Mouse (Mus musculus) embryonic facial prominence, embryonic 12.5 days (tissue): ENCODE measurements at regions not wholly inside any gene's neighbourhood (a gene's known extent, or its start where the extent isn't known, plus 50 kb on each side); places are given as distances from the start of the nearest gene placed in this dataset.
"Not testable (repeated sequence)": the region's sequence is repeated elsewhere in the genome, so short reads cannot be mapped to it uniquely, and the experiment has no call there.

ENCODE experiments used
- ATAC-seq: fragments of 200-750 bp; cut with Nextera tagmentation; 2 replicates; pipeline ENCODE4 v1.8.0; 2017; ENCODE audit not compliant: insufficient number of reproducible peaks, insufficient read depth, low FRiP score, low TSS enrichment
- H3K27ac ChIP-seq: fragments of 300-500 bp; sonication (generic); 2 replicates; pipeline ENCODE4 v1.5.1; 2016; ENCODE audit warnings: mild to moderate bottlenecking
- H3K27me3 ChIP-seq: fragments of 300-500 bp; sonication (generic); 2 replicates; pipeline ENCODE4 v1.6.1; 2016; ENCODE audit warnings: mild to moderate bottlenecking, moderate library complexity
- H3K36me3 ChIP-seq: fragments of 300-500 bp; sonication (generic); 2 replicates; pipeline ENCODE4 v1.6.1; 2016; ENCODE audit warnings: mild to moderate bottlenecking
- H3K4me1 ChIP-seq: fragments of 300-500 bp; sonication (generic); 2 replicates; pipeline ENCODE4 v1.6.1; 2016
- H3K4me2 ChIP-seq: fragments of 300-500 bp; sonication (generic); replicated peaks from 2 replicates; pipeline ENCODE4 v1.6.1; 2016; ENCODE audit warnings: mild to moderate bottlenecking, moderate library complexity
- H3K4me3 ChIP-seq: fragments of 300-500 bp; sonication (generic); 2 replicates; pipeline ENCODE4 v1.5.1; 2016; ENCODE audit warnings: mild to moderate bottlenecking
- H3K9ac ChIP-seq: fragments of 300-500 bp; sonication (generic); 2 replicates; pipeline ENCODE4 v1.6.1; 2016; ENCODE audit warnings: mild to moderate bottlenecking, moderate library complexity
- H3K9me3 ChIP-seq: fragments of 300-500 bp; sonication (generic); 2 replicates; pipeline ENCODE4 v1.6.1; 2016; ENCODE audit warnings: mild to moderate bottlenecking, moderate library complexity
- WGBS: fragments of 180-500 bp; shearing (Covaris S2); methylation state at CpG from one replicate; pipeline ENCODE4 v1.1.7; 2016; 5-methylcytosine and 5-hydroxymethylcytosine counted together

- peaks cover 4% of the 10 kb centered on the region; the same call in 1 of the 2 replicates for H3K4me1 ChIP-seq
- ATAC-seq, result no peak
Observed at GRCm38 (mm10) chr12:106311320-106311825, 301.3 kb downstream of the Vrk1 start.

GRCm38 (mm10) chr12:106311831-106312600 is 302.0 kb downstream of the Vrk1 start:
- WGBS, result 49% methylated on average over 17 of the region's 17 CpGs
- peaks cover 4% of the 10 kb centered on the region; the same call in 1 of the 2 replicates for H3K4me1 ChIP-seq
- H3K27ac ChIP-seq, result no peak overlapping the region
- no peak for ATAC-seq
- no peaks in the 10 kb centered on the region for H3K9me3 ChIP-seq
- H3K9ac ChIP-seq, result no peak overlapping the region
- no peak overlapping the region for H3K4me3 ChIP-seq
- peaks cover 12% of the 10 kb centered on the region; the same call in 1 of the 2 replicates for H3K27me3 ChIP-seq
- no peak overlapping the region for H3K4me2 ChIP-seq
- H3K36me3 ChIP-seq, result no peaks in the 10 kb centered on the region

More at GRCm38 (mm10) chr12:106311320-106311825, 301.3 kb downstream of the Vrk1 start:
- WGBS, result 34% methylated on average over 7 of the region's 7 CpGs
- peaks cover 12% of the 10 kb centered on the region; the same call in 1 of the 2 replicates for H3K27me3 ChIP-seq
- peak overlapping the region; percentile 83 for H3K4me2 ChIP-seq
- no peaks in the 10 kb centered on the region for H3K36me3 ChIP-seq
- no peak overlapping the region for H3K27ac ChIP-seq
- H3K9me3 ChIP-seq, result no peaks in the 10 kb centered on the region
- H3K9ac ChIP-seq, result peak overlapping the region; percentile 46
- H3K4me3 ChIP-seq, result peak overlapping the region; percentile 40

- 85% methylated on average over 16 of the region's 16 CpGs for WGBS
- H3K27ac ChIP-seq, result no peak overlapping the region
- no peaks in the 10 kb centered on the region for H3K36me3 ChIP-seq
- H3K9me3 ChIP-seq, result no peaks in the 10 kb centered on the region
- no peak overlapping the region for H3K4me3 ChIP-seq
- no peak for ATAC-seq
- H3K9ac ChIP-seq, result no peak overlapping the region
- no peaks in the 10 kb centered on the region for H3K4me1 ChIP-seq
- H3K4me2 ChIP-seq, result no peak overlapping the region
- peaks cover 2% of the 10 kb centered on the region; the same call in 1 of the 2 replicates for H3K27me3 ChIP-seq
Observed at GRCm38 (mm10) chr12:106317738-106318137, 307.7 kb downstream of the Vrk1 start.

GRCm38 (mm10) chr12:106321511-106321910 is 311.5 kb downstream of the Vrk1 start:
- no peak overlapping the region for H3K4me2 ChIP-seq
- ATAC-seq, result no peak
- WGBS, result 62% methylated on average over 7 of the region's 7 CpGs
- no peak overlapping the region for H3K27ac ChIP-seq
- no peak overlapping the region for H3K9ac ChIP-seq
- H3K36me3 ChIP-seq, result no peaks in the 10 kb centered on the region
- H3K27me3 ChIP-seq, result no peaks in the 10 kb centered on the region
- H3K9me3 ChIP-seq, result no peaks in the 10 kb centered on the region
- H3K4me3 ChIP-seq, result no peak overlapping the region
- no peaks in the 10 kb centered on the region for H3K4me1 ChIP-seq

- ATAC-seq, result no peak
- Histone ChIP-seq H3K4me1 (no peaks in the 10 kb centered on the region), H3K9me3 (no peaks in the 10 kb centered on the region), H3K9ac (no peak overlapping the region), H3K4me2 (no peak overlapping the region), H3K27me3 (no peaks in the 10 kb centered on the region), H3K4me3 (no peak overlapping the region), H3K27ac (no peak overlapping the region), H3K36me3 (no peaks in the 10 kb centered on the region)
- 45% methylated on average over 4 of the region's 4 CpGs for WGBS
Observed at GRCm38 (mm10) chr12:106326611-106327010, 316.6 kb downstream of the Vrk1 start.

- H3K27me3 ChIP-seq, result no peaks in the 10 kb centered on the region
- 73% methylated on average over 5 of the region's 5 CpGs for WGBS
- no peak for ATAC-seq
Observed at GRCm38 (mm10) chr12:106327351-106327750, 317.3 kb downstream of the Vrk1 start.

GRCm38 (mm10) chr12:106357867-106358266 is 347.8 kb downstream of the Vrk1 start:
- Histone ChIP-seq H3K4me1 (no peaks in the 10 kb centered on the region), H3K36me3 (no peaks in the 10 kb centered on the region), H3K27me3 (no peaks in the 10 kb centered on the region), H3K9me3 (no peaks in the 10 kb centered on the region), H3K27ac (no peak overlapping the region), H3K9ac (no peak overlapping the region), H3K4me2 (no peak overlapping the region), H3K4me3 (no peak overlapping the region)
- no peak for ATAC-seq
- 82% methylated on average over 9 of the region's 9 CpGs for WGBS

More at GRCm38 (mm10) chr12:106327351-106327750, 317.3 kb downstream of the Vrk1 start:
- Histone ChIP-seq H3K9ac (no peak overlapping the region), H3K9me3 (0 out of 2 replicates have a peak, but pooled peaks cover 4% of the 10 kb centered on the region), H3K4me2 (no peak overlapping the region), H3K4me3 (no peak overlapping the region), H3K36me3 (no peaks in the 10 kb centered on the region), H3K4me1 (no peaks in the 10 kb centered on the region), H3K27ac (no peak overlapping the region)

GRCm38 (mm10) chr12:106361646-106362045 is 351.6 kb downstream of the Vrk1 start:
- not testable (repeated sequence) for H3K36me3 ChIP-seq, H3K4me3 ChIP-seq, H3K9ac ChIP-seq, H3K9me3 ChIP-seq, H3K4me2 ChIP-seq, H3K4me1 ChIP-seq, H3K27me3 ChIP-seq, H3K27ac ChIP-seq, ATAC-seq
- WGBS, result 84% methylated on average over 7 of the region's 7 CpGs

- WGBS, result 64% methylated on average over 12 of the region's 12 CpGs
- no peaks in the 10 kb centered on the region for H3K36me3 ChIP-seq
- no peak for ATAC-seq
- no peaks in the 10 kb centered on the region for H3K27me3 ChIP-seq
- no peak overlapping the region for H3K27ac ChIP-seq
- no peaks in the 10 kb centered on the region for H3K9me3 ChIP-seq
- H3K4me2 ChIP-seq, result no peak overlapping the region
- no peak overlapping the region for H3K9ac ChIP-seq
- peaks cover 4% of the 10 kb centered on the region for H3K4me1 ChIP-seq
- H3K4me3 ChIP-seq, result no peak overlapping the region
Observed at GRCm38 (mm10) chr12:106374840-106375375, 364.9 kb downstream of the Vrk1 start.

- H3K4me2 ChIP-seq, result no peak overlapping the region
- WGBS, result 85% methylated on average over 13 of the region's 13 CpGs
Observed at GRCm38 (mm10) chr12:106375886-106376285, 365.9 kb downstream of the Vrk1 start.

GRCm38 (mm10) chr12:106376783-106377182 is 366.8 kb downstream of the Vrk1 start:
- no peak for ATAC-seq
- Histone ChIP-seq H3K9ac (no peak overlapping the region), H3K4me1 (peaks cover 4% of the 10 kb centered on the region), H3K4me2 (no peak overlapping the region), H3K36me3 (no peaks in the 10 kb centered on the region), H3K27me3 (no peaks in the 10 kb centered on the region), H3K9me3 (no peaks in the 10 kb centered on the region), H3K27ac (no peak overlapping the region), H3K4me3 (no peak overlapping the region)
- WGBS, result 79% methylated on average over 12 of the region's 12 CpGs

More at GRCm38 (mm10) chr12:106375886-106376285, 365.9 kb downstream of the Vrk1 start:
- Histone ChIP-seq H3K27me3 (no peaks in the 10 kb centered on the region), H3K9ac (no peak overlapping the region), H3K4me3 (no peak overlapping the region), H3K27ac (no peak overlapping the region), H3K9me3 (no peaks in the 10 kb centered on the region), H3K36me3 (no peaks in the 10 kb centered on the region), H3K4me1 (peaks cover 4% of the 10 kb centered on the region)
- ATAC-seq, result no peak

- Histone ChIP-seq H3K9me3 (no peaks in the 10 kb centered on the region), H3K27me3 (no peaks in the 10 kb centered on the region), H3K4me2 (no peak overlapping the region), H3K4me3 (no peak overlapping the region), H3K4me1 (peaks cover 4% of the 10 kb centered on the region), H3K9ac (no peak overlapping the region), H3K36me3 (no peaks in the 10 kb centered on the region), H3K27ac (no peak overlapping the region)
- WGBS, result 88% methylated on average over 1 of the region's 1 CpGs
- no peak for ATAC-seq
Observed at GRCm38 (mm10) chr12:106377281-106377680, 367.3 kb downstream of the Vrk1 start.
